Mouse (Mus musculus) neural tube, embryonic 11.5 days (tissue): Measurements from ENCODE around the gene AC141477.1. TPM values are rescaled to one million over a fixed set of nuclear protein-coding genes. Genes with fewer than 3 reads are reported as not detected.

Experiments used
- ATAC-seq: fragments of 200-750 bp; cut with Nextera tagmentation; 2 replicates; pipeline ENCODE4 v1.8.0; 2017; ENCODE audit warnings: moderate number of reproducible peaks, mild to moderate bottlenecking, moderate TSS enrichment, moderate library complexity; ENCODE audit not compliant: insufficient read depth, low FRiP score, low TSS enrichment
- DNase-seq: peaks from one replicate; pipeline ENCODE4 v3.0.0-alpha.2; 2015; ENCODE audit warnings: low spot score
- H3K27ac ChIP-seq: fragments of 300-500 bp; sonication (generic); 2 replicates; pipeline ENCODE4 v1.5.1; 2014; ENCODE audit warnings: low read depth, mild to moderate bottlenecking, low read length
- H3K27me3 ChIP-seq: fragments of 300-500 bp; sonication (generic); 2 replicates; pipeline ENCODE4 v1.6.1; 2014; ENCODE audit warnings: mild to moderate bottlenecking, low read length, mixed read lengths; ENCODE audit not compliant: control insufficient read depth, insufficient read depth
- H3K36me3 ChIP-seq: fragments of 300-500 bp; sonication (generic); 2 replicates; pipeline ENCODE4 v1.6.1; 2014; ENCODE audit warnings: mild to moderate bottlenecking, low read length, moderate library complexity, mixed read lengths; ENCODE audit not compliant: control insufficient read depth, insufficient read depth
- H3K4me1 ChIP-seq: fragments of 300-500 bp; sonication (generic); 2 replicates; pipeline ENCODE4 v1.6.1; 2014; ENCODE audit warnings: low read length, mixed read lengths; ENCODE audit not compliant: control insufficient read depth, insufficient read depth
- H3K4me2 ChIP-seq: fragments of 300-500 bp; sonication (generic); 2 replicates; pipeline ENCODE4 v1.6.1; 2014; ENCODE audit warnings: low read depth, mild to moderate bottlenecking, moderate library complexity
- H3K4me3 ChIP-seq: fragments of 300-500 bp; sonication (generic); 2 replicates; pipeline ENCODE4 v1.5.1; 2014; ENCODE audit warnings: low read depth, low read length
- H3K9ac ChIP-seq: fragments of 300-500 bp; sonication (generic); 2 replicates; pipeline ENCODE4 v1.6.1; 2014; ENCODE audit warnings: mild to moderate bottlenecking, low read length
- H3K9me3 ChIP-seq: fragments of 300-500 bp; sonication (generic); 2 replicates; pipeline ENCODE4 v1.6.1; 2016; ENCODE audit warnings: low read length; ENCODE audit not compliant: control insufficient read depth
- WGBS: fragments of 180-500 bp; shearing (Covaris S2); extraction: QIAGEN DNeasy Blood & Tissue Kit; methylation state at CpG from one replicate; pipeline ENCODE4 v1.1.7; 2014; 5-methylcytosine and 5-hydroxymethylcytosine counted together
- polyA plus RNA-seq: library from polyadenylated mRNA; unstranded; fragments of >200 nt; fragmentation: Nextera tagmentation; extraction: Ambion mirVana; gene quantifications from 2 replicates; pipeline ENCODE4 v1.2.1, GENCODE M21; 2014

Gene AC141477.1
- polyA plus RNA-seq, 1 experiment from 2014 or later, result not detected

- DNase-seq, result no peak
- Histone ChIP-seq H3K36me3 (peaks cover 15% of the 10 kb centered on the region), H3K27me3 (no peaks in the 10 kb centered on the region), H3K27ac (no peak overlapping the region), H3K4me3 (no peak overlapping the region), H3K4me2 (no peak overlapping the region), H3K4me1 (peaks cover 2% of the 10 kb centered on the region; the same call in 1 of the 2 replicates), H3K9me3 (no peaks in the 10 kb centered on the region), H3K9ac (no peak overlapping the region)
- 94% methylated on average over 9 of the region's 9 CpGs for WGBS
- ATAC-seq, result no peak
These were observed 945 bp downstream of the AC141477.1 start for GRCm38 (mm10) chr10:76439107-76439890.

- no peak overlapping the region for H3K4me3 ChIP-seq
- no peak for DNase-seq
- H3K4me1 ChIP-seq, result no peaks in the 10 kb centered on the region
- ATAC-seq, result no peak
- H3K36me3 ChIP-seq, result peaks cover 25% of the 10 kb centered on the region
- no peak overlapping the region for H3K9ac ChIP-seq
- 95% methylated on average over 11 of the region's 11 CpGs for WGBS
- H3K9me3 ChIP-seq, result no peaks in the 10 kb centered on the region
- no peak overlapping the region for H3K27ac ChIP-seq
- no peaks in the 10 kb centered on the region for H3K27me3 ChIP-seq
- H3K4me2 ChIP-seq, result no peak overlapping the region
These were observed 6.3 kb downstream of the AC141477.1 start for GRCm38 (mm10) chr10:76433925-76434324.

DNA sequence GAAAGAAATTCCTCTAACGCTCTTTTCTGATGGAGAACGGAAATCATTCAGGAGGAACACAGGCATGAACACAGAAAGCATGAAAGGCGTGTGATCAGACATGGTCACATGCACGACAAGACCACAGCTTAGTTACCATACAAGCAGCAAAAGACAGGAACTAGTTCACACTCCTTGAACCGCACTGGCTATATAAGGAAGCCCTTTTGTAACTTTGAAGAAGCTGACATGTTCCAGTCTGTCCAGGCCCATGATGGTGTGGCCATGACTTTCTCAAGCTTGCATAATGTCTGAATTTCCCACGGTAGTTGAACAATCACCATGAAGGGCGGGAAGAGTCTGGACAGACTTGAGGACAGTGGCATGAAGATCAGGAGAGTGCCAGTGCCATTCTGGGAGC lies 14.6 kb downstream of the AC141477.1 start:
- no peak for ATAC-seq
- Histone ChIP-seq H3K27me3 (no peaks in the 10 kb centered on the region), H3K4me2 (no peak overlapping the region), H3K9me3 (no peaks in the 10 kb centered on the region), H3K4me3 (no peak overlapping the region), H3K27ac (no peak overlapping the region), H3K9ac (no peak overlapping the region), H3K36me3 (peaks cover 35% of the 10 kb centered on the region), H3K4me1 (no peaks in the 10 kb centered on the region)
- WGBS, result 94% methylated on average over 7 of the region's 7 CpGs
- DNase-seq, result no peak

GRCm38 (mm10) chr10:76416811-76417210 lies 23.4 kb downstream of the AC141477.1 start:
- H3K4me3 ChIP-seq, result no peak overlapping the region
- H3K4me2 ChIP-seq, result no peak overlapping the region
- whole genome bisulfite sequencing, result 90% methylated on average over 12 of the region's 12 CpGs
- H3K9me3 ChIP-seq, result no peaks in the 10 kb centered on the region
- ATAC-seq, result no peak
- no peak for DNase-seq
- H3K27ac ChIP-seq, result no peak overlapping the region
- H3K4me1 ChIP-seq, result no peaks in the 10 kb centered on the region
- H3K27me3 ChIP-seq, result no peaks in the 10 kb centered on the region
- H3K36me3 ChIP-seq, result peaks cover 28% of the 10 kb centered on the region
- H3K9ac ChIP-seq, result no peak overlapping the region

GRCm38 (mm10) chr10:76408520-76408919 lies 31.7 kb downstream of the AC141477.1 start:
- no peak for DNase-seq
- no peaks in the 10 kb centered on the region for H3K27me3 ChIP-seq
- no peaks in the 10 kb centered on the region for H3K4me1 ChIP-seq
- H3K27ac ChIP-seq, result no peak overlapping the region
- whole genome bisulfite sequencing, result 95% methylated on average over 10 of the region's 10 CpGs
- no peak overlapping the region for H3K4me3 ChIP-seq
- H3K4me2 ChIP-seq, result no peak overlapping the region
- H3K9me3 ChIP-seq, result no peaks in the 10 kb centered on the region
- no peak for ATAC-seq
- peaks cover 37% of the 10 kb centered on the region for H3K36me3 ChIP-seq
- no peak overlapping the region for H3K9ac ChIP-seq

DNA sequence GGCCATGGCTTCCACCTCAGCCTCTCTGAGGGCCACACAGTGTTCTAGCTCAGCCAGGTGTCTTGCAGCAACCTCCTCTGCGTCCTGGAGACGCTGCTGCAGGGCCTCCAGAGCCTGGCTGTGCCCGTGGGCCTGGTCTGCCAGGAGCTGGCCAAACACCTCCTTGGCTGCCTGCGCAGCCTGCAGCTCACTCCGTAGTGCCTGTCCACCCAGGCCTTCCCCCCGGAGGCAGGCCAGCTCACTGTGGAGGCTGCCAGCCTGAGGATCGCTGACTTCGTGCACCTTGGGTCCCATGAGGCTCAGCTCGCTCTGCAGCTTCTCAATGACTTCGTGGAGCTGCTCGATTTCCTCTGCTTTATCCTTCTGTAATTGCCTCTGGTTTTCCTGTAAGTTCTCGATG lies 47.6 kb downstream of the AC141477.1 start:
- ATAC-seq, result no peak
- WGBS, result 95% methylated on average over 12 of the region's 12 CpGs
- no peak overlapping the region for H3K9ac ChIP-seq
- no peaks in the 10 kb centered on the region for H3K27me3 ChIP-seq
- DNase-seq, result no peak
- H3K4me3 ChIP-seq, result no peak overlapping the region
- H3K9me3 ChIP-seq, result no peaks in the 10 kb centered on the region
- no peak overlapping the region for H3K27ac ChIP-seq
- no peak overlapping the region for H3K4me2 ChIP-seq
- peaks cover 15% of the 10 kb centered on the region for H3K36me3 ChIP-seq
- no peaks in the 10 kb centered on the region for H3K4me1 ChIP-seq

- Histone ChIP-seq H3K36me3 (peaks cover 15% of the 10 kb centered on the region), H3K9ac (no peak overlapping the region), H3K4me1 (no peaks in the 10 kb centered on the region), H3K27me3 (no peaks in the 10 kb centered on the region), H3K27ac (no peak overlapping the region), H3K4me3 (no peak overlapping the region), H3K4me2 (no peak overlapping the region), H3K9me3 (no peaks in the 10 kb centered on the region)
- ATAC-seq (no peak), DNase-seq (no peak)
- 85% methylated on average over 9 of the region's 9 CpGs for WGBS
These were observed 48.5 kb downstream of the AC141477.1 start for GRCm38 (mm10) chr10:76391786-76392185.

GRCm38 (mm10) chr10:76391166-76391565 lies 49.1 kb downstream of the AC141477.1 start:
- DNase-seq (no peak), ATAC-seq (no peak)
- H3K4me2 ChIP-seq, result no peak overlapping the region
- peaks cover 16% of the 10 kb centered on the region for H3K36me3 ChIP-seq
- H3K4me1 ChIP-seq, result no peaks in the 10 kb centered on the region
- WGBS, result 94% methylated on average over 9 of the region's 9 CpGs
- H3K27me3 ChIP-seq, result no peaks in the 10 kb centered on the region
- H3K9me3 ChIP-seq, result no peaks in the 10 kb centered on the region
- H3K4me3 ChIP-seq, result no peak overlapping the region
- H3K27ac ChIP-seq, result no peak overlapping the region
- H3K9ac ChIP-seq, result no peak overlapping the region
